Mouse (Mus musculus): ENCODE measurements around the gene Sde2. TPM values are rescaled to one million over a fixed set of nuclear protein-coding genes. Genes with fewer than 3 reads are reported as not detected.
A peak's percentile ranks its signal among the peaks of the same experiment; 100 is the strongest.

Sde2 gene
- polyA plus RNA-seq, 1 experiment from 2014 or later, result 36.0 TPM

DNA sequence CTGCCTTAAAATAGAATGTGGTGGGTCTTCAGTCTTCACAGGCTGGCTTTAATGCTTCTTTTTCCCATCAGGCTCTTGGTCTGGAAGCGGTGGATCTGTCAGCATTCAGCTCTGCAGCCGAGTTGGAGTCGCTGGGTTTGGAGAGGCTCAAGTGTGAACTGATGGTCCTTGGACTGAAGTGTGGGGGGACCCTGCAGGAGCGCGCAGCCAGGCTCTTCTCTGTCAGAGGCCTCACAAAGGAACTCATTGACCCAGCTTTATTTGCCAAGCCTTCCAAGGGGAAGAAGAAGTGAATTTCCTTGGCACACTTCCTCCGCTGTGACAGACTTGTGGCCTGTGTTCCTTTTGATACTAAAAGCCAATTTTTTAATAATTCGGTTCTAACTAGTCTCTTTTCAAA, 15.1 kb downstream of the Sde2 start:
- Histone ChIP-seq H3K9me3 (no peaks in the 10 kb centered on the region), H3K27me3 (no peaks in the 10 kb centered on the region), H3K4me2 (no peak overlapping the region), H3K9ac (no peak overlapping the region), H3K4me1 (no peaks in the 10 kb centered on the region), H3K27ac (no peak overlapping the region), H3K4me3 (no peak overlapping the region), H3K36me3 (peaks cover 71% of the 10 kb centered on the region)
- ATAC-seq (ENCODE audit: insufficient number of reproducible peaks, insufficient read depth, low FRiP score, low TSS enrichment, low read depth), result no peak
- 96% methylated on average over 7 of the region's 7 CpGs for WGBS

DNA sequence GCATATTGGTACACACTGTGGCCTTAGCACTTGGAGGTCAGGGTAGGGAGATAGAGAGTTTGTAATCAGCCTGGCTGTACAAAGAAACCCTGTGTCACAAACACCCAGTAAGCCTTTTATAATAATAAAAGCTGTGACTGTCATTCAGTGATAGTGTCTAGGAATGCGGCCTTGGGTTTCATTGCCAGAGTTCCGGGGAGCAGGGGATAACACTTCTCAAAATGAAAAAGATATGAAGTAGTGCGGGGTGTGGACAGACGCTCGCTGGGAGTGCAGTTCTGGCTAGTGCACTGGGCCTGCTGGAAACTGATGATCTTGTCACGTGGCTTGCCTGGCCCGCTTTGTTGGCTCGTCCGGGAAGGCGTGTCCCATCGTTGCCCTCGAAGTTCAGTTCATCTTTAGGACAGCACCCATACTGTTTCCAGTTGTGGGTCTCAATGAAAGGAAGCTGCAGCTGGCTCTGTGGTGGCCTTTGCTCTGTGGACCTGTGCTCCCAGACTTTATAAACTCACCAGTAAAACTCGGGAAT, 19.3 kb downstream of the Sde2 start:
- 69% methylated on average over 13 of the region's 13 CpGs for WGBS
- Histone ChIP-seq H3K4me1 (no peaks in the 10 kb centered on the region), H3K9ac (no peak overlapping the region), H3K27ac (no peak overlapping the region), H3K27me3 (no peaks in the 10 kb centered on the region), H3K4me2 (no peak overlapping the region), H3K4me3 (no peak overlapping the region), H3K9me3 (no peaks in the 10 kb centered on the region), H3K36me3 (peaks cover 35% of the 10 kb centered on the region)
- ATAC-seq (ENCODE audit: insufficient number of reproducible peaks, insufficient read depth, low FRiP score, low TSS enrichment, low read depth), result no peak

DNA sequence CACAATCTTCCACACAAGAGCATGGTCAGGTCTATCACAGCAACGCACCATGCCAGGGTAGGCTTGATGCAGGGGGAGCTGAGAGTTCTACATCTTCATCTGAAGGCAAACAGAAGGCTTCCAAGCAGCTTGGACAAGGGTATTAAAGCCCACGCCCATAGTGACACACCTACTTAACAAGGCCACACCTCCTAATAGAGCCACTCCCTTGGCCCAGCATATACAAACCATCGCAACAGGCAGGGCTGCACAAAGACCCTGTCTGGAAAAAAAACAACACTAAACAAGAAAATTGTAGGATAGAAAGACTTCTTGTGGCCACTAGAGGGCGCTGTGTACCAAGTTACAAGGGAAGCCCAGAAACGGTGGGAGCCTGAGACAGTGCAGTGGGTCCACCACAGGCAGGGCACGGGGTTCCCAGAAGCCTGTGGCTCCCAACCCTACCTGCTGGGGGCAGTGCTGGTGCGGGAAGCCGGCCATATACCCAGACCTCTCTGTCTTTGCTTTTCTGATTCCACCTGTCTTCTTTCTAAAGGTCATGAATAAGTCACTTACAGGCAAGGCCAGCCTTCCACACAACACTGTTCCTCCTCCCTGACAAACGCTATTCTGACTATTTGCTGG, 23.0 kb downstream of the Sde2 start:
- no peaks in the 10 kb centered on the region for H3K27me3 ChIP-seq
- H3K4me3 ChIP-seq, result no peak overlapping the region
- no peak overlapping the region for H3K27ac ChIP-seq
- H3K36me3 ChIP-seq, result no peaks in the 10 kb centered on the region
- ATAC-seq (ENCODE audit: insufficient number of reproducible peaks, insufficient read depth, low FRiP score, low TSS enrichment, low read depth), result no peak
- H3K4me1 ChIP-seq, result no peaks in the 10 kb centered on the region
- H3K4me2 ChIP-seq, result no peak overlapping the region
- H3K9me3 ChIP-seq, result no peaks in the 10 kb centered on the region; the same call in 1 of the 2 replicates
- WGBS, result 17% methylated on average over 9 of the region's 9 CpGs
- no peak overlapping the region for H3K9ac ChIP-seq

DNA sequence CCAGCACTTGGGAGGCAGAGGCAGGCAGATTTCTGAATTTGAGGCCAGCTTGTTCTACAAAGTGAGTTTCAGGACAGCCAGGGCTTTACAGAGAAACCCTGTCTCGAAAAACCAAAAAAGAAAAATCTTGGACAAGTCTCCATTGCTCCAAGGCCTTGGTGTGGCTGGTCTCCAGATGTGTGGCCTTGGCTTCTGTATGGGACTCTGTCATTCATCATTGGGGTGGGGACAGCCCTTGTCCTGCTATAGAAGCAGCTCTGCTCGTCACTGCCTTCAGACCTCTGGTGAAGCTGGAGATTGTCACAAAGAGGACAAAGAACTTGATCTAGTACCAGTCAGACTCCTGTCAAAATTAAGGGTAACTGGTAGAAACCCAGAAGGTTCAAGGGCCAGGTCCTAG, 23.7 kb downstream of the Sde2 start:
- Histone ChIP-seq H3K9ac (no peak overlapping the region), H3K4me3 (no peak overlapping the region), H3K4me1 (no peaks in the 10 kb centered on the region), H3K4me2 (no peak overlapping the region), H3K9me3 (no peaks in the 10 kb centered on the region; the same call in 1 of the 2 replicates), H3K36me3 (no peaks in the 10 kb centered on the region), H3K27me3 (no peaks in the 10 kb centered on the region), H3K27ac (no peak overlapping the region)
- ATAC-seq (ENCODE audit: insufficient number of reproducible peaks, insufficient read depth, low FRiP score, low TSS enrichment, low read depth), result no peak
- 81% methylated on average over 2 of the region's 2 CpGs for WGBS

DNA sequence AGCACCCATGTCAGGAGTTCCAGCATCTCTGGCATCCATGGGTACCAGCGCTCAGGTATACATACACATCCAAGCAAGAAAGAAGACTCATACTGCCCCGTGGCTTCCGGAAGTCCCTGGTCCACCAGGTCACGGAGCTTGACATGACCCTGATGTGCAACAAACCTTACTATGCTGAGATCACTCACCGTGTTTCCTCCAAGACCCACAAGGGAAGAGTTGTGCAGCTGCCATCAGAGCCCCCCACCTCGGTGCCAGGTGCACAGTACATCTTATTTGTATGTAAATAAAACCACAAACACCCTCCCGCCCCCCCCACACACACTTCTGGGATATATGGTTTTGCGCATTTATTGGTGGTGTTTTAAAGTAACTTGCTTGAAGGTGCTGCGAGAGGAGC, 24.2 kb downstream of the Sde2 start:
- H3K36me3 ChIP-seq, result no peaks in the 10 kb centered on the region
- no peaks in the 10 kb centered on the region for H3K27me3 ChIP-seq
- no peak overlapping the region for H3K9ac ChIP-seq
- no peak overlapping the region for H3K27ac ChIP-seq
- no peak for ATAC-seq (ENCODE audit: insufficient number of reproducible peaks, insufficient read depth, low FRiP score, low TSS enrichment, low read depth)
- H3K4me3 ChIP-seq, result no peak overlapping the region
- H3K9me3 ChIP-seq, result no peaks in the 10 kb centered on the region; the same call in 1 of the 2 replicates
- H3K4me2 ChIP-seq, result no peak overlapping the region
- no peaks in the 10 kb centered on the region for H3K4me1 ChIP-seq
- 85% methylated on average over 9 of the region's 9 CpGs for WGBS

DNA sequence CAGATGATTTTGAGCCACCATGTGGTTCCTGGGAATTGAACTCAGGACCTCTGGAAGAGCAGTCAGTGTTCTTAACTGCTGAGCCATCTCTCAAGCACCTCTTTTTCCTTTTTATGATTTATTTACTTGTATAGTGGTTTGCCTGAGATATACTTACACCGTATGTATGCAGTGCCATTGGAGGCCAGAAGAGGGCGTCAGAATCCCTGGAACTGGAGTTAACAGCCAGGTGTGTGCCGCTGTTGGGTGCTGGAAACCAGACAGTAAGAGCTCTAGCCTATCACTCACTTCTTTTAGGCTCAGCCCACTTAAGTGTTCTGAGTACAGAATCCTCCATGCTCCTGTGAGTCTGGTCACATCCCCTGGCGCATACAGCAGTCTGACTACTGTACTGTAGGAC, 26.5 kb downstream of the Sde2 start:
- Histone ChIP-seq H3K9ac (no peak overlapping the region), H3K4me2 (no peak overlapping the region), H3K27ac (no peak overlapping the region), H3K9me3 (no peaks in the 10 kb centered on the region; the same call in 1 of the 2 replicates), H3K36me3 (no peaks in the 10 kb centered on the region), H3K4me3 (no peak overlapping the region), H3K4me1 (no peaks in the 10 kb centered on the region), H3K27me3 (no peaks in the 10 kb centered on the region)
- 72% methylated on average over 4 of the region's 4 CpGs for WGBS
- no peak for ATAC-seq (ENCODE audit: insufficient number of reproducible peaks, insufficient read depth, low FRiP score, low TSS enrichment, low read depth)

DNA sequence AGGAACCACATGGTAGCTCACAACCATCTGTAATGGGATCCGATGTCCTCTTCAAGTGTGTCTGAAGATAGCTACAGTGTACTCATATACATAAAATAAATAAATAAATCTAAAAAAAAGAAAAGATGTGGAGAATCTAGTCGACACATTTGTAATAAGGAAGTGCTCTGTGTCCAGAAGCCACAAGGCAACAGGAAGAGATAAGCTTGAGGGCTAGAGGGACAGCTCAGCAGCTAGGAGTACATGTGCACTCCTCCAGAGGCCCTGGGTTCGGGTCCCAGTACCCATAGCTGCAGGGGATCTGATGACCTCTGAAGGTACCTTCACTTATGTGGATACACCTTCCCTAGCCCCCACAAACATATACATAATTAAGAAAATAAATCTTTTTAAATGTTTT, 30.8 kb downstream of the Sde2 start:
- H3K4me3 ChIP-seq, result no peak overlapping the region
- H3K4me1 ChIP-seq, result 0 out of 2 replicates have a peak, but pooled peaks cover 3% of the 10 kb centered on the region
- H3K4me2 ChIP-seq, result no peak overlapping the region
- no peak overlapping the region for H3K27ac ChIP-seq
- H3K36me3 ChIP-seq, result no peaks in the 10 kb centered on the region
- H3K27me3 ChIP-seq, result peaks cover 5% of the 10 kb centered on the region; the same call in 1 of the 2 replicates
- ATAC-seq (ENCODE audit: insufficient number of reproducible peaks, insufficient read depth, low FRiP score, low TSS enrichment, low read depth), result no peak
- H3K9me3 ChIP-seq, result no peaks in the 10 kb centered on the region; the same call in 1 of the 2 replicates
- no peak overlapping the region for H3K9ac ChIP-seq
- WGBS, result 84% methylated on average over 3 of the region's 3 CpGs

DNA sequence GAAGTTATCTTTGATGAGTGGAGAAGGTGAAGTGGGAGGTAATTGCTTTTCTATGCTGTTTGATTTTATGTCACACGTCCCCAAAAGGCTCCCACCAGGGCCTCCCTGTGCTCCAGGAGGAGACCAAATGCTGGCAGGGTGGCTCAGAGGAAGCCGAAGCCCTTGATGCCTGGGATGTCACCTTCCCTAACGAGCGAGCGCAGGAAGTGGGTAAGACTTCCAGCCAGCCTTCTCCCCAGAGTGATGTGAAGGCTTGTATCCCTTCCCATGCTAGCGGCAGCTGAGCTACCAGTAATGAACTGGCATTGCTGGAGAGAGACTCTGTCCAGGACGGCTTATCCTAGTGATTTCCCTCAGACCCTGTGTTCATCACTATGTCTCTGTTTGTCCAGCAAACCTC, 32.8 kb downstream of the Sde2 start:
- no peak for ATAC-seq (ENCODE audit: insufficient number of reproducible peaks, insufficient read depth, low FRiP score, low TSS enrichment, low read depth)
- Histone ChIP-seq H3K4me1 (peaks cover 13% of the 10 kb centered on the region), H3K27me3 (peaks cover 9% of the 10 kb centered on the region; the same call in 1 of the 2 replicates), H3K4me2 (no peak overlapping the region), H3K36me3 (no peaks in the 10 kb centered on the region), H3K4me3 (no peak overlapping the region), H3K9me3 (no peaks in the 10 kb centered on the region), H3K9ac (no peak overlapping the region), H3K27ac (no peak overlapping the region)
- 45% methylated on average over 7 of the region's 7 CpGs for WGBS

DNA sequence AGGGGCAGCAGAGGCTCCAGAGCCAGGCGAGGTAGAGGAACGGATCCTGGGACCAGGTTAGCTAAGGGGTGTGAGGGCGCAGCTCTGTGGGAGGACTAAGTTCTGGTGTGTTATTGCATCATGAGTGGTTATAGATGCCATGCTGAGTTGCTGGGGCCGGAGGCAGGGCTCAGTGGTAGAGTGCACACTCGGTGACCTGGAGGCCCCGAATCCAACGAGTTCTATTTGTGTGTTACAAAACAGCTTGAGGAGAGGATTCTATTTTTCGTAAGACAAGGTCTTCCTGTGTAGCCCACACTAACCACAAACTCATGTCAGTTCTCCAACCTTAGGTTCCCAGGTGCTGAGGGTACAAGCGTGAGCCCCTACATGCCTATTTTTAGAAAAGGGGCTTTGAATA, 33.6 kb downstream of the Sde2 start:
- H3K27ac ChIP-seq, result no peak overlapping the region
- peaks cover 19% of the 10 kb centered on the region for H3K4me1 ChIP-seq
- 83% methylated on average over 9 of the region's 9 CpGs for WGBS
- no peak overlapping the region for H3K4me2 ChIP-seq
- no peak for ATAC-seq (ENCODE audit: insufficient number of reproducible peaks, insufficient read depth, low FRiP score, low TSS enrichment, low read depth)
- H3K27me3 ChIP-seq, result peaks cover 9% of the 10 kb centered on the region; the same call in 1 of the 2 replicates
- no peak overlapping the region for H3K4me3 ChIP-seq
- no peak overlapping the region for H3K9ac ChIP-seq
- H3K36me3 ChIP-seq, result no peaks in the 10 kb centered on the region
- H3K9me3 ChIP-seq, result no peaks in the 10 kb centered on the region

DNA sequence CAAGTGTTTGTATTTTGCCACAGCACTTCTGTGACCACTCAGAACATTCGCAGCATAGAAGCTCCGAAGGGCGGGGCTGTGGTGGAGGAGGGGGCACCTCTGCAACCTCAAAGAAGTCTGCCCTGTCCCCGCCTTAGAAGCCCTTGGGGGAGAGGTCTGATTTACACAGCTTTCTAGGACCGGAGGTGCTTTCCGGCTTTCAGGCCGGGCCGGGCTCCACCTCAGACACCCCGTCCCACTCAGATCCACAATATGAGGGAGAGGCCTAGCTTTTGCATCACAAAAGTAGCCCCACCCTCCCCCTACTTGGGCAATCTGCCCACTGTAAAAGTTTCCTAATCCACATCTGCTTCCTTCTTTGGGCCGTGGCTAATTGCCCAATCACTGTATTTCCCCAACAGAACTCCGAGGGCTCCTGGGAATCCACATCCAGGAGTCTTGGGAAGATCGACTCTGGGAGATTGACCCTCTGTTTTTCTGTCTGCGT, 37.7 kb downstream of the Sde2 start:
- peak overlapping the region; percentile 40 for H3K9ac ChIP-seq
- peaks cover 25% of the 10 kb centered on the region for H3K27me3 ChIP-seq

DNA sequence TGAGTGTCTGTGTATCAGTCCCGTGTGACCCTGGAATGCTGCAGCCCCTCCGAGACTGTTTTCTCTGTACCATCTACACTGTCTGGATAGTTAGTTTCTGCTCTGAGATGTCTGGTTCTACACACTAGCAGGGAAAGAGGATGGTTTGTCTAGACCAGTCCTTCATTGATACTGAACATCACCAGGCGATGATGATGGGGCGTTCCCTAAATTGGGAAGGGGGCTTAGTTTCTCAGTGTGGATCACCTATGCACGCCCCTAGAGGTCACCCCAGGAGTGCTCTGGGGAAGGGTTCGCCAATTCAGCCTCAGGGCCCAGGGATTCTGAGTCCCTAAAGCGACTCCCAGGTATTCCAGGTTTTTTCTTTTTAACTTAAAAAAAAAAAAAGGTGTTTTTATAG, 38.2 kb downstream of the Sde2 start:
- Histone ChIP-seq H3K27ac (peak overlapping the region; percentile 57; the same call in 1 of the 2 replicates), H3K4me1 (peaks cover 17% of the 10 kb centered on the region), H3K4me3 (no peak overlapping the region), H3K27me3 (peaks cover 26% of the 10 kb centered on the region), H3K4me2 (peak overlapping the region; percentile 54), H3K36me3 (no peaks in the 10 kb centered on the region), H3K9me3 (no peaks in the 10 kb centered on the region), H3K9ac (peak overlapping the region; percentile 40; the same call in 1 of the 2 replicates)
- ATAC-seq (ENCODE audit: insufficient number of reproducible peaks, insufficient read depth, low FRiP score, low TSS enrichment, low read depth), result no peak
- WGBS, result 31% methylated on average over 7 of the region's 7 CpGs

More for the DNA sequence above, 37.7 kb downstream of the Sde2 start:
- 2% methylated on average over 13 of the region's 13 CpGs for WGBS
- Histone ChIP-seq H3K4me2 (peak overlapping the region; percentile 54), H3K27ac (peak overlapping the region; percentile 57), H3K4me3 (peak overlapping the region; percentile 17; the same call in 1 of the 2 replicates), H3K36me3 (no peaks in the 10 kb centered on the region), H3K9me3 (no peaks in the 10 kb centered on the region), H3K4me1 (peaks cover 19% of the 10 kb centered on the region)
- ATAC-seq (ENCODE audit: insufficient number of reproducible peaks, insufficient read depth, low FRiP score, low TSS enrichment, low read depth), result peak; percentile 70; the same call in 1 of the 2 replicates

DNA sequence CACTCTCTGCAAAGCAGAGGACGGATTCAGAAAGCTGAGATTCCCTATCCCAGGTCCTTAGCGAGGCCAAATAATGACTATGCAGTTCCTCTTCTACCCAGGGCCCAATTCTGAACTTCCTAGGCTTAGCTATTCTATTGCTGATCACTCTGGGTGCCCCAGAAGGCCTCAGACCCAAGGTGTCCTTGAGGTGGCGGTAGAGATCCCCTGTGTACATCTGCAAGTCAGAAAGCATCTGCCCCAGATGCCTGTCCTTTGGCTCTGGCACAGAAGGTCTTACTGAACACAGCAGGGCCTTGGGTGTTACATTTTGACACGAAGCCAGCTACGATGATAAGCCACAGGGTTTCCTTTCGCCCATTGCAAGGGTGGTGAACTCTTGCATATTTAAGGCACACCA, 38.9 kb downstream of the Sde2 start:
- Histone ChIP-seq H3K9ac (no peak overlapping the region), H3K36me3 (no peaks in the 10 kb centered on the region), H3K4me2 (no peak overlapping the region), H3K9me3 (no peaks in the 10 kb centered on the region), H3K27me3 (peaks cover 33% of the 10 kb centered on the region), H3K4me1 (peaks cover 23% of the 10 kb centered on the region), H3K4me3 (no peak overlapping the region), H3K27ac (no peak overlapping the region)
- 43% methylated on average over 6 of the region's 6 CpGs for WGBS
- ATAC-seq (ENCODE audit: insufficient number of reproducible peaks, insufficient read depth, low FRiP score, low TSS enrichment, low read depth), result no peak

All from embryonic facial prominence, embryonic 13.5 days (tissue).